Mouse (Mus musculus) thymus, adult 2 months (tissue): Measurements from ENCODE around the gene Wipf3. TPM values are rescaled to one million over a fixed set of nuclear protein-coding genes. Genes with fewer than 3 reads are reported as not detected.

ENCODE experiments used
- DNase-seq: peaks from one replicate; pipeline ENCODE4 v3.0.0; 2021
- H3K27ac ChIP-seq: fragments of 200-500 bp; 2 replicates; pipeline ENCODE4 v1.5.1; 2012; ENCODE audit warnings: low read length, control low read depth; ENCODE audit not compliant: control insufficient read depth, insufficient read depth
- H3K27me3 ChIP-seq: fragments of 200-500 bp; 2 replicates; pipeline ENCODE4 v1.6.1; 2012; ENCODE audit warnings: mild to moderate bottlenecking, low read length, moderate library complexity, mixed read lengths; ENCODE audit not compliant: control insufficient read depth, insufficient read depth
- H3K36me3 ChIP-seq: fragments of 200-500 bp; 2 replicates; pipeline ENCODE4 v1.6.1; 2012; ENCODE audit warnings: mild to moderate bottlenecking, low read length, moderate library complexity; ENCODE audit not compliant: control insufficient read depth, insufficient read depth
- H3K4me1 ChIP-seq: fragments of 200-500 bp; replicated peaks from 2 replicates; pipeline ENCODE4 v1.6.1; 2012; ENCODE audit warnings: low read length; ENCODE audit not compliant: control insufficient read depth, insufficient read depth
- H3K4me3 ChIP-seq: fragments of 200-500 bp; 2 replicates; pipeline ENCODE4 v1.5.1; 2012; ENCODE audit warnings: mild to moderate bottlenecking, low read length, control low read depth, moderate library complexity; ENCODE audit not compliant: control insufficient read depth, insufficient read depth
- CTCF ChIP-seq: fragments of 200-500 bp; IDR thresholded peaks from 2 replicates; pipeline ENCODE4 v1.5.1; 2012; ENCODE audit warnings: mild to moderate bottlenecking, control low read depth, low read length, moderate library complexity, borderline replicate concordance; ENCODE audit not compliant: control insufficient read depth, poor library complexity, insufficient read depth; ENCODE audit errors: extremely low read depth
- POLR2A ChIP-seq: fragments of 200-500 bp; IDR thresholded peaks from 2 replicates; pipeline ENCODE4 v1.6.1; 2012; ENCODE audit warnings: mild to moderate bottlenecking, low read length, control low read depth, moderate library complexity; ENCODE audit not compliant: control insufficient read depth, poor library complexity, insufficient read depth; ENCODE audit errors: extremely low read depth
- WGBS: fragments of 180-500 bp; shearing (Covaris S2); methylation state at CpG from one replicate; pipeline ENCODE4 v1.1.7; 2018; 5-methylcytosine and 5-hydroxymethylcytosine counted together
- polyA plus RNA-seq: library from polyadenylated mRNA; depleted of rRNA; stranded (reverse); fragments of >200 nt; gene quantifications from 2 replicates; pipeline ENCODE4 v1.2.3, GENCODE M21; 2012

Wipf3 gene
- polyA plus RNA-seq, 1 experiment, result 1.6 TPM

GRCm38 (mm10) chr6:54430221-54430620 lies 818 bp downstream of the Wipf3 start:
- Histone ChIP-seq H3K27ac (no peak overlapping the region), H3K36me3 (no peaks in the 10 kb centered on the region), H3K27me3 (no peaks in the 10 kb centered on the region), H3K4me1 (no peaks in the 10 kb centered on the region), H3K4me3 (no peak overlapping the region)
- no peak for TF ChIP-seq POLR2A
- no peak for TF ChIP-seq CTCF
- no peak for DNase-seq
- 47% methylated on average over 7 of the region's 7 CpGs for WGBS

DNA sequence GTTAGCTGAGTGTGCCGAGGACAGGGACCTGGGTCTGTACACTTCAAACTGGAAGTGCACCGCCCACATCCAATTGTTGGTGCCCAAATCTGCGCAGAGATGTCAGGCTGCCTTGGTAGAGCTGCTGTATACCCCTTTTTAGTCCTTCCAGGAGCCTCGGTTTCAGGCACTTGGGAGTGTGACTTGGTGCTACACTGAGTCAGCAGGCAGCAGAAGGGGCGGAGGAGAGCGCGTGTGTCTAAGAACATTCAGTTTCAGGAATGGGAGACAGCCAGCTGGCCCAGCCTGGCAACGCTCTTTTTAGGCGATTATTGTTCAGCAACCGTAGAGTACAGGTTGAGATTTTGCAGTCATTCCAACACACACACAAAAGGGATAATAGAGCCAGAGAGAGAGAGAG lies 2.4 kb downstream of the Wipf3 start:
- Histone ChIP-seq H3K27ac (no peak overlapping the region), H3K27me3 (no peaks in the 10 kb centered on the region), H3K36me3 (no peaks in the 10 kb centered on the region), H3K4me3 (no peak overlapping the region), H3K4me1 (no peaks in the 10 kb centered on the region)
- TF ChIP-seq CTCF (no peak), POLR2A (no peak)
- no peak for DNase-seq
- 90% methylated on average over 10 of the region's 10 CpGs for WGBS

DNA sequence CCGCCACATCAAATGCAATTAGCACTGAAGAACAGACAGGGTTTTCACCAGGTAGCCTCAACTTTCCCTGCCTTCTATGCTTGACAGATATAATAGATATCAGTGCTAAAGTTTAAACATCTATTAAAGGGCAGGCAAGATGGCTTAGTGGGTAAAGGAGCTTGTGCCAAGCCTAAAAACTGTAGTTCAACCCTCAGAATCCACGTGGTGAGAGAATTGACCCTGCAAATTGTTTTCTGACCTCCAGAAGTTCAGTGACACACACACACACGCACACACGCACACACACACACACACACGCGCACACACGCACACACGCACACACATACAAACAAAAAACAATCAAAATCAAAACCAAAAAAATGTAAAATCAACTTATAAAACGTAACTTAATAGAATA lies 2.8 kb downstream of the Wipf3 start:
- H3K4me3 ChIP-seq, result no peak overlapping the region
- 90% methylated on average over 9 of the region's 9 CpGs for WGBS
- H3K27me3 ChIP-seq, result no peaks in the 10 kb centered on the region
- no peak for DNase-seq
- no peaks in the 10 kb centered on the region for H3K36me3 ChIP-seq
- no peak overlapping the region for H3K27ac ChIP-seq
- no peaks in the 10 kb centered on the region for H3K4me1 ChIP-seq
- TF ChIP-seq CTCF, result no peak
- TF ChIP-seq POLR2A, result no peak

- Histone ChIP-seq H3K4me3 (no peak overlapping the region), H3K27me3 (no peaks in the 10 kb centered on the region), H3K36me3 (no peaks in the 10 kb centered on the region), H3K4me1 (no peaks in the 10 kb centered on the region), H3K27ac (no peak overlapping the region)
- 89% methylated on average over 13 of the region's 13 CpGs for WGBS
- no peak for DNase-seq
- no peak for TF ChIP-seq POLR2A
Observed at GRCm38 (mm10) chr6:54432806-54433545, 3.6 kb downstream of the Wipf3 start.

GRCm38 (mm10) chr6:54434171-54434570 lies 4.8 kb downstream of the Wipf3 start:
- TF ChIP-seq POLR2A, result no peak
- TF ChIP-seq CTCF, result no peak
- H3K36me3 ChIP-seq, result no peaks in the 10 kb centered on the region
- no peak overlapping the region for H3K4me3 ChIP-seq
- no peaks in the 10 kb centered on the region for H3K27me3 ChIP-seq
- H3K27ac ChIP-seq, result no peak overlapping the region
- no peaks in the 10 kb centered on the region for H3K4me1 ChIP-seq
- DNase-seq, result no peak
- 94% methylated on average over 2 of the region's 2 CpGs for WGBS

- H3K36me3 ChIP-seq, result no peaks in the 10 kb centered on the region
- no peak overlapping the region for H3K4me3 ChIP-seq
- 74% methylated on average over 7 of the region's 7 CpGs for WGBS
Observed at GRCm38 (mm10) chr6:54435663-54436062, 6.3 kb downstream of the Wipf3 start.

DNA sequence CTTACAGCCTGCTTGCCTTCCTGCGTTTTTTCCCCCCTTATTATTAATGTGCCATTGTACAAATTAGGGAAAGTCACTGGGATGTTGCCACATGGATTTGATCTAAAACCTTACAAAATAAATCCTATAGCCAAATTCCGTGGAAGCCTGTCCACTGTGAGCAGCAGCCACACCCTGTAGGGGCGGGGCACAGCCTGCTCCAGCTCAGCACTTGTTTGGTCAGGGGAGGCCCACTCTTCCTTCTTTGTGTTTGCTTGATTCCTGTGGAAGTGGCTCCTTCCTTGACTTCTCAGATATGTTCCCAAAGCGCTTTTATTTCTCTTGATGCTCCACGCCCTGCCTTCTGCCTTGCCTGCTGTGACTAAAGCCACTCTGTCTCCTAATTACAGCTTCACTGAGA lies 6.9 kb downstream of the Wipf3 start:
- Histone ChIP-seq H3K4me3 (no peak overlapping the region), H3K27me3 (no peaks in the 10 kb centered on the region), H3K27ac (no peak overlapping the region), H3K36me3 (no peaks in the 10 kb centered on the region), H3K4me1 (no peaks in the 10 kb centered on the region)
- TF ChIP-seq POLR2A, result no peak
- no peak for TF ChIP-seq CTCF
- no peak for DNase-seq
- 71% methylated on average over 5 of the region's 5 CpGs for WGBS

More at GRCm38 (mm10) chr6:54435663-54436062, 6.3 kb downstream of the Wipf3 start:
- no peak overlapping the region for H3K27ac ChIP-seq
- no peak for DNase-seq
- TF ChIP-seq POLR2A (no peak), CTCF (no peak)
- H3K27me3 ChIP-seq, result no peaks in the 10 kb centered on the region
- no peaks in the 10 kb centered on the region for H3K4me1 ChIP-seq
